Mouse (Mus musculus) embryo, embryonic 10 days (tissue): ENCODE measurements at regions not wholly inside any gene's neighbourhood (a gene's known extent, or its start where the extent isn't known, plus 50 kb on each side); places are given as distances from the start of the nearest gene placed in this dataset.
A peak's percentile ranks its signal among the peaks of the same experiment; 100 is the strongest.
"Not testable (repeated sequence)": the region's sequence is repeated elsewhere in the genome, so short reads cannot be mapped to it uniquely, and the experiment has no call there.

Source experiments
- DNase-seq: peaks from one replicate; pipeline ENCODE4 v3.0.0-alpha.2; 2015; ENCODE audit warnings: low spot score

DNA sequence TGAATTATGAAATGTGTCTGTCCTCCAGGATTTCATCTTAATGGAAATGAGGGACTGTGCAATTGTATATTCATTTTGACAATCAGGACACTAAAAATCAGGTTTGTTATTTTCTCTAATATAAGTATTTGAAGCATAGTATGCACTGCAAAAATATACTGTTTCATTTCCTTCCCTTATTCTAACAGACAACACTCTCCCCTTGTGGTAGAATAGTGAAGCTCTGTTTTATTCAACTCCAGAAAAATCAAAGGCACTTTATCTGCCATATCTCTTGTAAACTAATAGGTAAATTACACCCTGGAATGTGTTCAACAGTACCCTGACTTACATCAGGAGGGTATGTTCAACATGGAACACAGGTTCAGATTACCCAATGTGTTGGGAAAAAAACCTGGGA, 137.7 kb upstream of the Zfp960 start:
- no peak for DNase-seq

GRCm38 (mm10) chr17:16951092-16952016, 112.6 kb upstream of the Zfp960 start:
- peak; percentile 92 for DNase-seq

DNA sequence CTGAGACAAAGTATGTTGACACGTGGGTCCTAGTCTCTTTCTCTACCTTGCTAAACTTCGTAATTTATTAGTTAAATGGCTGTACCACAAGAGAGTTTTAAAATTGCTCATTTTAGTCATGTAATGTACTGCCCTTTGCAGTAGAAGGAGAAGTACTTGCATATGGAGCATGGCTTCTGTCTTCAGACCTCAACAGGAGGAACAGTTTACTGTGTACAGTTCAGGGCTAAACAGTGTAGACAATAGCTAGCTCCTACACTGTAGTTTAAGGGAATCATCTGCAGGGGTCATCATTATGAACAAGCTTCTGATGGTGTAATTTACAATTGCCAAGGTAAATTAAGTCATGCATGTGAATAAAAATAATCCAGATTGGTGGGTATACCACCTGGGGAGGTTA, 111.8 kb upstream of the Zfp960 start:
- not testable (repeated sequence) for DNase-seq

DNA sequence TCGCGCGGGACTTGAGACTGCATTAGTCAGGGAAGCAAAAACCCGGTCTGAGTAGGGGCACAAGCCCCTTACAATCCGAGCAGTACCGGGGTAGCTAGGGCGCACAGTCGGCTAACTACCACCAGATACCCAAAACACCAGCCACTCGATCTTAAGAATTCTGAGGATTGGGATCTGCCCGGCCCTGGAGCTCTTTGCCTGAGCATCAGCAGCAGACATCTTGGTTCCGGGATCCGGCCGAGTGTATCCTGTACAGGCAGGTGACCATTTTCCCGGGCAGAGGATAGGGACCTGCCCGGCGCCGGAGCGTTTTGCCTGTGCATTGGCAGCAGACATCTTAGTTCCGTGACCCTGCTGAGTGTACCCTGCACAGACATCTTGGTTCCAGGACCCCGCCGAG, 66.7 kb upstream of the Zfp960 start:
- not testable (repeated sequence) for DNase-seq

- peak; percentile 90 for DNase-seq
Observed at GRCm38 (mm10) chr17:17004632-17005265, 59.2 kb upstream of the Zfp960 start.

- peak; percentile 4 for DNase-seq
Observed at GRCm38 (mm10) chr17:17005267-17005666, 58.6 kb upstream of the Zfp960 start.
